Comparison of ENCODE assay signal across 8 mouse cellular contexts in genomic region chr6:55519605-55520201, GRCm38 (mm10).
A peak's percentile ranks its signal among the peaks of the same experiment; 100 is the strongest.
DNase-seq lines count a peak whose midpoint lies in the region; ATAC-seq lines count a peak whose summit lies in the region.

No protein-coding gene starts in this region.

- H3K4me3 ChIP-seq in hindbrain, embryonic 11.5 days (ENCODE audit: low read depth, low read length), result no peak overlapping the region

- no peaks in the 10 kb centered on the region for H3K36me3 ChIP-seq in hindbrain, embryonic 11.5 days (ENCODE audit: control insufficient read depth, insufficient read depth, low read length)

- peak; percentile 84 for DNase-seq in R1 (ENCODE audit: low read depth, low spot score)
- DNase-seq in cerebellum, postnatal 10 days, result peak; percentile 93 to 96
- peak; percentile 64 to 82 for DNase-seq in frontal cortex, postnatal 10 days (ENCODE audit: low spot score in 2 of 2)
- peak; percentile 93 for DNase-seq in hindbrain, embryonic 11.5 days (ENCODE audit: low spot score)
- peak; percentile 71 for DNase-seq in layer of hippocampus, adult 9-11 months
- peak; percentile 80 for DNase-seq in lung, postnatal 14 days
- DNase-seq in right cerebral cortex, adult 2 months (ENCODE audit: low spot score in 2 of 2), result peak; percentile 88 to 92
- no peak for DNase-seq in T-cell, adult 2 months (ENCODE audit: low spot score)

- no peaks in the 10 kb centered on the region for H3K27me3 ChIP-seq in hindbrain, embryonic 11.5 days (ENCODE audit: control insufficient read depth, insufficient read depth, low read length)

- H3K4me2 ChIP-seq in hindbrain, embryonic 11.5 days (replicated peaks; ENCODE audit: low read depth, low read length), result no peak overlapping the region

- no peak overlapping the region for H3K27ac ChIP-seq in hindbrain, embryonic 11.5 days (ENCODE audit: low read depth, low read length)

- H3K9ac ChIP-seq in hindbrain, embryonic 11.5 days (ENCODE audit: low read depth, low read length), result no peak overlapping the region

- H3K9me3 ChIP-seq in hindbrain, embryonic 11.5 days (ENCODE audit: control insufficient read depth, low read length), result no peaks in the 10 kb centered on the region

- peak; percentile 95 for ATAC-seq in hindbrain, embryonic 11.5 days (ENCODE audit: low FRiP score)

- WGBS in hindbrain, embryonic 11.5 days, result 20% methylated on average over 11 of the region's 11 CpGs

- no peaks in the 10 kb centered on the region for H3K4me1 ChIP-seq in hindbrain, embryonic 11.5 days (replicated peaks; ENCODE audit: control insufficient read depth, insufficient read depth, low read length)
